Mouse (Mus musculus) megakaryocyte, embryonic 14.5 days (primary cell): Measurements from ENCODE around the gene Plxna2. TPM values are rescaled to one million over a fixed set of nuclear protein-coding genes. Genes with fewer than 3 reads are reported as not detected.

Source experiments
- H3K27me3 ChIP-seq: replicated peaks from 2 replicates; pipeline ENCODE3; 2012; ENCODE audit warnings: inconsistent platforms
- H3K36me3 ChIP-seq: replicated peaks from 2 replicates; pipeline ENCODE3; 2012; ENCODE audit warnings: low read length, inconsistent platforms, mixed read lengths
- H3K4me1 ChIP-seq: 2 replicates; pipeline ENCODE4 v1.6.1; 2012; ENCODE audit warnings: inconsistent platforms
- H3K4me3 ChIP-seq: replicated peaks from 2 replicates; pipeline ENCODE3; 2012; ENCODE audit warnings: moderate library complexity, mild to moderate bottlenecking, inconsistent platforms
- H3K9me3 ChIP-seq: 2 replicates; pipeline ENCODE4 v1.6.1; 2012; ENCODE audit warnings: inconsistent platforms
- FLI1 ChIP-seq: IDR thresholded peaks from 2 replicates; pipeline ENCODE4 v1.6.1; 2012; ENCODE audit warnings: low read length, inconsistent platforms, mixed read lengths
- GATA1 ChIP-seq: IDR thresholded peaks from 3 replicates; pipeline ENCODE4 v1.6.1; 2012; ENCODE audit warnings: mixed read lengths, low read length, inconsistent platforms, borderline replicate concordance
- polyA plus RNA-seq: library from polyadenylated mRNA; stranded (reverse); fragments of >175 nt; gene quantifications from 2 replicates; pipeline ENCODE4 v1.2.3, GENCODE M21; 2012; ENCODE audit warnings: low replicate concordance; ENCODE audit not compliant: insufficient read depth

Plxna2 gene
- polyA plus RNA-seq, 1 experiment, result 0.62 TPM

DNA sequence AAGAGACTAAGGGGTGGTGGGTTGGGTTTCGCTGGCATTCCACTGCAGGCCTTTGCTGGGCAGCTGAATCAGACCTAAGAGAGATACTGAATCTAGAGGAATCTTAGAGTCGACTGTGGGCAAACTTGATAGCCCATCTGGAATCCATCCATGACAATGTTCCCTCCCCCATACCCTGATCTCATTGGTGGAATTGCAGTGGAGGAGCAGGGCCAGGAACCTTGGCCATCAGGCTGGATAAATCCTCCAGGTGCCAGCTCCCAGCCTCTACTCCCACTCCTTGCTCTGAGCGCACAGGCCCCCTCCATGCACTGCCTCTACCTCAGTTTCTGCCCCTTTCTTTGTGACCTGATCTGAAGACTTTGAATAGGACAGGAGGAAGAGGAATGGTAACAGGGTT, 81.3 kb downstream of the Plxna2 start:
- Histone ChIP-seq H3K9me3 (no peaks in the 10 kb centered on the region), H3K27me3 (peaks cover 9% of the 10 kb centered on the region), H3K4me1 (no peaks in the 10 kb centered on the region), H3K4me3 (no peak overlapping the region), H3K36me3 (no peaks in the 10 kb centered on the region)
- TF ChIP-seq FLI1, result no peak
- TF ChIP-seq GATA1, result no peak

DNA sequence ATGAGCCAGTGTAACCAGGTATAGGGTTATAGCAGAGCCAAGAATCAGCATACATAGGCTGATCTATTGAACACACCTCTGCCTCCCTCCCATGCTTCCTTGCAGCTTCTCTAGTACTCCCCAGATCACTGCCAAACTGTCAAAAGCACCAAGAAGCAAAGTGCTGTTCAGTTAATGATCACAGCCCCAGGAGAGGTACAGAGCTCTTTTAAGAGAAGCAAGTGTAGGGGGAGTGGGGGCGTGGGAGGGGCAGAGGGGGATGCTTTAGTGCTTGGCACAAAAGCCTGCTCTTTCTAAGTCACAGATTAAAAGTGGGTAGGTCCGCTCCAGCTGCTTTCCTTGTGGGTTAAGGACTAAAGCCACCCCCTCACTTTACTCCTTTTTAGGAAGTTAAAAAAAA, 85.2 kb downstream of the Plxna2 start:
- Histone ChIP-seq H3K4me1 (no peaks in the 10 kb centered on the region), H3K27me3 (peaks cover 8% of the 10 kb centered on the region), H3K36me3 (no peaks in the 10 kb centered on the region), H3K4me3 (no peak overlapping the region), H3K9me3 (no peaks in the 10 kb centered on the region)
- TF ChIP-seq FLI1 (no peak), GATA1 (no peak)

DNA sequence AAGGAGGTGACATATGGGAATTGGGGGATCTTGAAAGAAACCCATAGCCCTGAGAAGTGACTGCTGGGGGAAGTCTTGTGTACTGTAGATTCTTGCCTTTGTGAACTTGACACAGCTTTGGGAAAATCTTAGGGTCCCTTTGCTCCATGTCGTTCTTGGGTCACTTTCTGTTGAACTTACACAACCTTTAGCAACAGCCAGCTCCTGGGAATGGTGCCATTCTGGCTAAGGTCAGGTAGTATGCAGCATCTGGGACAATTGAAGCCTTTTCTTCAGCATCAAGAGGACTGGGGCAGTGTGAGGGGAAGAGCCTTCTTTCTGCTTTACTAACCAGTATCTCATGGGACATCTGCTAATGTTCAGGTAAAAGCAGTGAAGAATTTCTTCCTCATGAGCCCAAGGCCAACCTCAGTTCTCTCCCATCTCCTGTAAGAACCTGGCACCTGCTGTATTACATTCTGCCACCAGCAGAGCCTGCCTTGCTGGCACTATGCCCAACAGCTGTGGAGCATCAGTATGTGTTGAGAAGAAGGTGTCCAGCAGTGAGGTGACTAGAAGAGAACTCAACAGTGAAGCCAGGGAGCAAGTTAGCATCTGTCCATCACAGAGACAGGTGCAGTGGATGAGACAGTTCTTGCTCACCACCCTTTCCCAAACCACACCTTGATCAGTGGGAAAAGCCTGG, 86.3 kb downstream of the Plxna2 start:
- no peaks in the 10 kb centered on the region for H3K36me3 ChIP-seq
- H3K27me3 ChIP-seq, result peaks cover 8% of the 10 kb centered on the region
- H3K4me3 ChIP-seq, result no peak overlapping the region
- no peak for TF ChIP-seq FLI1
- no peak for TF ChIP-seq GATA1
- H3K4me1 ChIP-seq, result no peaks in the 10 kb centered on the region
- H3K9me3 ChIP-seq, result no peaks in the 10 kb centered on the region

DNA sequence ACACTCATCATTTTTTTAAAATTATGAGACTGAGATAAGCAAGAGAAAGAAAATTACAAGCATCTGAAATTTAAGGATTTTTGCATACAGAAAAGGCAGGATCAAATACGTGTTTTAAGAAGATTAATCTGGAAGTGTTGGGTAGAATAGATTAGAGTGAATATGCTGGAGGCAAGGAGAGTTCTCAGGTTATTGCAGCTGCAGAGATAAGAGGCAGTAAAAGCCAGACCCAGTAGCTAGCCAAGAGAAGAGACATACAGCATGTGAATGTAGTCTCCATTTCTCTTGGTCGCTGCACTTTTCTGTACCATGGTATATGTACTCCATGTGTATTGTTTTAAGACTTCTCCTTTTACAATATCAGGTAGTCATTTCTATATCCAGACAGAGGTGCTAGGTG, 88.5 kb downstream of the Plxna2 start:
- H3K36me3 ChIP-seq, result no peaks in the 10 kb centered on the region
- H3K27me3 ChIP-seq, result peaks cover 6% of the 10 kb centered on the region
- H3K4me3 ChIP-seq, result no peak overlapping the region
- no peak for TF ChIP-seq GATA1
- TF ChIP-seq FLI1, result no peak
- H3K9me3 ChIP-seq, result no peaks in the 10 kb centered on the region
- no peaks in the 10 kb centered on the region for H3K4me1 ChIP-seq

DNA sequence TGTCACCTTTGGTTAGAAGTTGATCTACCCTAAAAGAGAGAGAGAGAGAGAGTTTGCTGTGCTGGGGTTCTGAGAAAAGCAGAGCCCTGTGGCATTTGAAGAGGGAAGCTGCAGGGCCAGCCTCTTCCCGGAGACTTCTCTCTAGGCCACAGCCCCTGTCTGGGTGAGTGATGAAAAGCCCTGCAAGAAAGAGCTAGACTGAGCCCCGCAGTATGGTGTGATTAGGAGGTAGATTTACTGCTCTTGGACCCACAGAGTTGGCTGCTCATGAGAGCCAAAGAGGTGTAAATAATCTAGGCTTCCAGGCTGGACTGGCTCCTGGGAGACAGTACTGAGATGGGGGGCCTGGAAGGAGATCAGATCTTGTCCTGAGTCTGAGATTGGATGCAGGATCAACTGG, 94.4 kb downstream of the Plxna2 start:
- no peaks in the 10 kb centered on the region for H3K4me1 ChIP-seq
- no peaks in the 10 kb centered on the region for H3K36me3 ChIP-seq
- peaks cover 2% of the 10 kb centered on the region for H3K27me3 ChIP-seq
- TF ChIP-seq GATA1 (no peak), FLI1 (no peak)
- H3K9me3 ChIP-seq, result no peaks in the 10 kb centered on the region
- H3K4me3 ChIP-seq, result no peak overlapping the region

DNA sequence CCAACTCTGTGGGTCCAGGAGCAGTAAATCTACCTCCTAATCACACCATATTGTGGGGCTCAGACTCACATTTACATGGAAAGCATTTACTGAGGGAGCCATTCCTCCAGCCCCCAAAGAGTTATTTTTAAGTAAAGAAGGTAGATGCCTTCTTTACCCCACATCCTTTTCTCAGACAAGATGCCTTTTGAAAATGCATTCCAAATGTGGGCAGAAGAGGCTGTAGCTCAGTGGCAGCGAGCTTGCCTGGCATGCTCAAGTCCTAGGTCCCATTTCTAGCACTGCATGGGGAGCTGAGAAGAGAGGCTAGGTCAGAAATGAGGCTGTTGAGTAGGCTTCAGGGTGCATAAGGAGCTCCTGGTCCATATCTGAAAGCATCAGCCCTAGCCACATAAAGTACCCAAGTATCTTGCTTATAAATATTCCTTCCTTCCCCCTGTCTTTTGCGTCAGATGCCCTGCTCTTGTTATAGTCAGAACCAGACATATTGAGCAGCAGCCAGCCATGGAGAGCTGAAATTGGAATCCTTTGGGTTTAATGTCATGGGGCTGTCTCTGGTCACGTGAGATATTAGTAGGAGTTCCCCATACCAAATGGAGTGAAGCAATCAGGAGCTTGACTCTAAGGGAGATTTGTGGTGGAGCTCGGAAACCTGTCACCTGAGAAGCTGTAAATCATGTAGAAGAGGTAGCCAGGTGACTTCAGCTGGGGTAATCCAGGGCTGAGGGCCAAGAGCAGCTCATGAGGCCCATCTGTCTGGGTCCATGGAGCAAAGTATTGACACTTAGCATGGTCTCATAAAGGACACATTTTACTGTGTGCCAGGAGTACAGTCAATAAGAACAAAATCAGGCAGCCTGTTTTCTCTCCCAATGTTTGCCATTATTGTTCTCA, 96.4 kb downstream of the Plxna2 start:
- Histone ChIP-seq H3K4me1 (no peaks in the 10 kb centered on the region), H3K4me3 (no peak overlapping the region), H3K9me3 (no peaks in the 10 kb centered on the region), H3K27me3 (peaks cover 2% of the 10 kb centered on the region), H3K36me3 (no peaks in the 10 kb centered on the region)
- TF ChIP-seq GATA1, result no peak
- no peak for TF ChIP-seq FLI1

DNA sequence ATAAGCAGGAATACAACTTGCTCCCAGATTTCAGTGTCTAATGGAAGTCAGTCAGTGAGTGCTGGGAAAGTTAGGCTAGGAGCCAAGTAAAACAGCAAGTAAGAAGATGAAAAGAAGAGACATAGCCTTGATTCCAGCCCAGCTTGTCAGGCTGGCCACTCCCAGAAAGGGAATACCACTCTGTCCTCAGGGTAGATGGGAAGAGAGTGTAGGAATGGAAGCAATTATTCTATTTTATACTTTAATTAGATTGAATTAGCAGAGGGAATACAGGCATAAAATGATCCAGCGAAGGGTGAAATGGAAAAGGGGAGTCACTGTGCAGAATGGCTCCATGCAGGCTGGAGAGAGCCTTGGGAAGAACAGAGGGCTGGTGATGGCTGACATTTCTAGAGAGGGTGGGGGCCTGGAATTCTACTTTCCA, 99.4 kb downstream of the Plxna2 start:
- H3K36me3 ChIP-seq, result no peaks in the 10 kb centered on the region
- no peaks in the 10 kb centered on the region for H3K4me1 ChIP-seq
- H3K27me3 ChIP-seq, result peaks cover 2% of the 10 kb centered on the region
- TF ChIP-seq GATA1 (no peak), FLI1 (no peak)
- H3K4me3 ChIP-seq, result no peak overlapping the region
- H3K9me3 ChIP-seq, result no peaks in the 10 kb centered on the region

DNA sequence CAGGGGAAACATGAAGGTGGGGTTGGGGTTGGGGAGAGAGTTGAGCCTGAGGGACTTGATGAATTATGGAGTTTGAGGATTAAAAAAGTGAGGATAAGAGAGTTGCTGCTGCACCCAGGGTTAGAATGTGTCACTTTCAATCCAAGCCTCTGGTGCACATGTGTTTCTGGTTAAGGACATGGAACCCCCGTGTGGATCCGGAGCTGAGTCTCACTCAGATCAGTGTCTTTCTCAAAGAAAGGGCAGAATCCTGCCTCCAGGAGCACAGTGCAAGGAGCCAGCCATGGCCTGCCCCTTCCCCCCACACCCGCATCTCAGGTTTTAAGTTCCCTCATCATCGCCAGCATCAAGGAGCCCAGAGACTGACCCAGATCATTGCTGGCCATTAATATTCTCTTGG, 102.4 kb downstream of the Plxna2 start:
- no peaks in the 10 kb centered on the region for H3K36me3 ChIP-seq
- no peak overlapping the region for H3K4me3 ChIP-seq
- TF ChIP-seq FLI1 (no peak), GATA1 (no peak)
- peaks cover 4% of the 10 kb centered on the region for H3K27me3 ChIP-seq
- 0 out of 2 replicates have a peak, but pooled peaks cover 3% of the 10 kb centered on the region for H3K4me1 ChIP-seq
- no peaks in the 10 kb centered on the region for H3K9me3 ChIP-seq

DNA sequence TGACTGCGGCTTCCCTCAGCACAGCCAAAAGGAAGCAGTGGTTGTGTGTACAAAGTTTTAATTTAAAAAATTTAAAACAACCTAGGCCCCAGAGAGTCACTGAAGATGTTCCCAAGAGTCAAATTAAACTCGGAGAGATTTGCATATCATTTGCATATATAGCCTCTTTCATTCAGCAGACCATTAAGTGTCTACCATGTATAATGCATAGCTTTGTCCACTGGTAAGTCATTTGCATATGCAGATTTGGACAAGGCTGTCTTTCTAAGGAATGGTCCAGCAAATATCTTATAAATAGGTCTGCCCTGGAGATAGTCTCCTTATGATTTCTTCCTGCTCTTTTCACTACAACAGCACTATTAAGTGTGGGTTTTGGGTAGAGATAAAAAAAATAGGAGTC, 103.2 kb downstream of the Plxna2 start:
- no peak overlapping the region for H3K4me3 ChIP-seq
- H3K27me3 ChIP-seq, result peaks cover 4% of the 10 kb centered on the region
- H3K9me3 ChIP-seq, result no peaks in the 10 kb centered on the region
- TF ChIP-seq FLI1 (no peak), GATA1 (no peak)
- no peaks in the 10 kb centered on the region for H3K36me3 ChIP-seq
- H3K4me1 ChIP-seq, result 0 out of 2 replicates have a peak, but pooled peaks cover 3% of the 10 kb centered on the region

DNA sequence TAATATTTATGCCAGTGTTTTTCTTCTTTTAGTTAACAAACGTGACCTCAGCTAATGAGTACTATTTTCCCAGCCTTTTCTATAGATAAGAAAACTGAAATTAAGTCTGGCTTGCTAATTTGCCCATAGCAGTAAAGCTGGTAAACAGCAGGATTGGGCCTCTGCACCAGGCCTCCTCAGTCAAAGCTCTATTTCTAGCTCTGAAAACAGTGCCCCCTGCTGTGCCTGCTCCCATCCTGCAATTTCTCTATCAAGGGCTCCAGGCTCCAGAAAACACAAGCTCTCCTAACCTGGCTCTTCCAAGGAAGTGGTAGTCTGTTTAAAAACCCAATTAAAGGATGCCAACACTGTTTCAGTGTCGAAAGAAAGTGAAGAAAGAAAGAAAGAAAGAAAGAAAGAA, 104.3 kb downstream of the Plxna2 start:
- TF ChIP-seq GATA1 (no peak), FLI1 (no peak)
- H3K27me3 ChIP-seq, result peaks cover 3% of the 10 kb centered on the region

DNA sequence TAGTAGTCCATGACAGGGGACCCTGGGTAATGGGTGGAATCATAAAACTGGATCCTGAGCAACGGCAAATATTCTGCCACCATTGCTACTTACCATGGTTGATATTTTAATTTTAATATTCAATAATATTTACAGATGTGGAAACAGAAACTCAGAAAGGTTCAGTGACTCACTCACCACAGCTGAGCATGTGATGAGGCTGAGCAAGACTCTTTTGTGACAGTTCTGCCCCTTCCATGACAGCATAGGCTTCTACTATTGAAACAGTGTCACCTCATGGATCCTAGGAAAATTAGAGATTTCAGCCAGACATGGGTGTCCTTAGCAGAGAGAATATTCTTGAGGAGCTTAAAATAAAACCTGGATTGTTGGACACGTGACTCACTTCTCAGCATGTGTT, 116.8 kb downstream of the Plxna2 start:
- no peak overlapping the region for H3K4me3 ChIP-seq
- no peaks in the 10 kb centered on the region for H3K9me3 ChIP-seq
- no peaks in the 10 kb centered on the region for H3K36me3 ChIP-seq
- no peaks in the 10 kb centered on the region for H3K27me3 ChIP-seq
- no peaks in the 10 kb centered on the region for H3K4me1 ChIP-seq
- TF ChIP-seq FLI1 (no peak), GATA1 (no peak)

More for the DNA sequence above, 104.3 kb downstream of the Plxna2 start:
- 0 out of 2 replicates have a peak, but pooled peaks cover 3% of the 10 kb centered on the region for H3K4me1 ChIP-seq
- no peaks in the 10 kb centered on the region for H3K36me3 ChIP-seq
- no peak overlapping the region for H3K4me3 ChIP-seq
- H3K9me3 ChIP-seq, result no peaks in the 10 kb centered on the region
